Mouse (Mus musculus): ENCODE data around the gene Itgax. TPM values are rescaled to one million over a fixed set of nuclear protein-coding genes. Genes with fewer than 3 reads are reported as not detected.

Itgax gene
- total RNA-seq, 2 experiments from 2014 or later: 0.07 TPM; not detected in 1

GRCm38 (mm10) chr7:128169996-128170395, 40.6 kb downstream of the Itgax start:
- no peak for TF ChIP-seq CTCF (IDR thresholded peaks at IDR 0.05)
- intact Hi-C loops (cut with DNase I): no loop called here
- DNase-seq (ENCODE audit: extremely low spot score in 1 of 2, low spot score in 2 of 2): no peak
- no peak overlapping the region for H3K4me3 ChIP-seq
- H3K27ac ChIP-seq: no peak overlapping the region

- DNase-seq (ENCODE audit: extremely low spot score in 1 of 2, low spot score in 2 of 2): peak; percentile 12 to 56
- intact Hi-C loops (cut with DNase I): no loop called here
- H3K27ac ChIP-seq: no peak overlapping the region
- TF ChIP-seq CTCF (IDR thresholded peaks at IDR 0.05): no peak
- H3K4me3 ChIP-seq: no peak overlapping the region
These were observed 49.0 kb downstream of the Itgax start for GRCm38 (mm10) chr7:128178385-128178784.

GRCm38 (mm10) chr7:128180126-128180525, 50.8 kb downstream of the Itgax start:
- no peak overlapping the region for H3K4me3 ChIP-seq
- no peak overlapping the region for H3K27ac ChIP-seq
- no peak for DNase-seq (ENCODE audit: extremely low spot score in 1 of 2, low spot score in 2 of 2)
- TF ChIP-seq CTCF (IDR thresholded peaks at IDR 0.05): no peak
- intact Hi-C loops (cut with DNase I): no loop called here

GRCm38 (mm10) chr7:128180546-128180945, 51.2 kb downstream of the Itgax start:
- Histone ChIP-seq H3K4me3 (no peak overlapping the region), H3K27ac (no peak overlapping the region)
- intact Hi-C loops (cut with DNase I): no loop called here
- no peak for TF ChIP-seq CTCF (IDR thresholded peaks at IDR 0.05)
- DNase-seq (ENCODE audit: extremely low spot score in 1 of 2, low spot score in 2 of 2): no peak

- intact Hi-C loops (cut with DNase I): no loop called here
- TF ChIP-seq CTCF (IDR thresholded peaks at IDR 0.05): no peak
- no peak overlapping the region for H3K4me3 ChIP-seq
These were observed 52.3 kb downstream of the Itgax start for GRCm38 (mm10) chr7:128181691-128182090.

More at GRCm38 (mm10) chr7:128181691-128182090, 52.3 kb downstream of the Itgax start:
- no peak for DNase-seq (ENCODE audit: extremely low spot score in 1 of 2, low spot score in 2 of 2)
- no peak overlapping the region for H3K27ac ChIP-seq

Other genes starting within 250 kb of the Itgax start
- gene Prss53, start 238.6 kb upstream of the Itgax start, total RNA-seq (2021): 1 to 10 TPM; 2.1 to 2.8 TPM
- gene Gm21974, start 234.1 kb upstream of the Itgax start, total RNA-seq (2021): not detected
- 10 to 100 TPM; 22.0 to 23.4 TPM for gene Vkorc1, start 233.9 kb upstream of the Itgax start, total RNA-seq (2021)
- 10 to 100 TPM; 38.5 to 39.9 TPM for gene Bckdk, start 225.5 kb upstream of the Itgax start, total RNA-seq (2021)
- gene Kat8, start 217.0 kb upstream of the Itgax start, total RNA-seq (2021): 10 to 100 TPM; 34.7 to 35.4 TPM
- gene Prss8, start 199.4 kb upstream of the Itgax start, total RNA-seq (2021): under 1 TPM; 0.26 to 0.38 TPM
- gene Prss36, start 182.8 kb upstream of the Itgax start, total RNA-seq (2021): 1 to 10 TPM; 8.5 to 9.8 TPM
- 100 to 1,000 TPM; 299 to 305 TPM for gene Fus, start 162.1 kb upstream of the Itgax start, total RNA-seq (2021)
- 1 to 10 TPM; 1.5 to 3.7 TPM for gene Pycard, start 135.7 kb upstream of the Itgax start, total RNA-seq (2021)
- 1 to 10 TPM; 1.0 to 1.1 TPM for gene Trim72, start 125.6 kb upstream of the Itgax start, total RNA-seq (2021)
- 10 to 100 TPM in 1 of 2 experiments, 1 to 10 TPM in 1; 9.2 to 10.9 TPM for gene Itgam, start 66.9 kb upstream of the Itgax start, total RNA-seq (2021)
- gene Gm49368, start 66.9 kb upstream of the Itgax start, total RNA-seq (2021): not detected
- gene Itgad, start 24.8 kb downstream of the Itgax start, total RNA-seq (2021): not detected
- 1 to 10 TPM; 7.5 to 9.8 TPM for gene Cox6a2, start 76.8 kb downstream of the Itgax start, total RNA-seq (2021)
- gene Armc5, start 107.8 kb downstream of the Itgax start, total RNA-seq (2021): 10 to 100 TPM; 12.3 to 13.6 TPM
- gene 9130023H24Rik, start 108.5 kb downstream of the Itgax start, total RNA-seq (2021): 1 to 10 TPM; 3.3 to 4.2 TPM
- gene Tgfb1i1, start 117.3 kb downstream of the Itgax start, total RNA-seq (2021): 10 to 100 TPM; 18.9 to 22.2 TPM
- not detected for gene Slc5a2, start 136.1 kb downstream of the Itgax start, total RNA-seq (2021)
- gene BC017158, start 168.6 kb downstream of the Itgax start, total RNA-seq (2021): 10 to 100 TPM; 27.5 to 27.7 TPM

Measured in left cerebral cortex, adult 2 months (tissue).